In genomic region chr2:31858500-31858899, GRCm38 (mm10) we compare ENCODE assay signal across 27 mouse cellular contexts. TPM values are rescaled to one million over a fixed set of nuclear protein-coding genes. Genes with fewer than 3 reads are reported as not detected.
DNase-seq lines count a peak whose midpoint lies in the region; ATAC-seq and TF ChIP-seq lines count a peak whose summit lies in the region.
"Had no signal": no experiment of that assay in that cellular context is flagged by ENCODE, and none has a peak within 500 bp of the region (broad histone marks: within the 10 kb centered on the region; RNA-seq: fewer than 3 reads in every experiment).

No protein-coding gene starts in this region.

- DNase-seq in forebrain, embryonic 10.5 days (ENCODE audit: extremely low spot score, low spot score), result no peak
- no peak for DNase-seq in forebrain, postnatal 0 days
- no peak for DNase-seq in hindbrain, embryonic 14.5 days (ENCODE audit: low spot score)
- no peak for DNase-seq in hindbrain, embryonic 11.5 days (ENCODE audit: low spot score)
- DNase-seq in limb, embryonic 10.5 days (ENCODE audit: low spot score), result no peak
- no peak for DNase-seq in frontal cortex, postnatal 25 days (ENCODE audit: low spot score in 2 of 2)
- no peak for DNase-seq in frontal cortex, postnatal 36 days (ENCODE audit: low spot score in 2 of 2)
- DNase-seq: adrenal gland, postnatal 14 days; cerebellum, adult 2 months; gastrocnemius, postnatal 14 days; heart, adult 11 months; heart, postnatal 14 days; right cerebral cortex, postnatal 14 days; thymus, adult 2 months; thymus, postnatal 4 days had no signal

- no peak for ATAC-seq in forebrain, postnatal 0 days
- ATAC-seq in hindbrain, embryonic 14.5 days (ENCODE audit: low FRiP score), result 0 out of 2 replicates have a peak, but pooled peaks have one; percentile 32
- ATAC-seq in hindbrain, embryonic 11.5 days (ENCODE audit: low FRiP score), result no peak
- ATAC-seq in midbrain, embryonic 15.5 days (replicated peaks), result 0 out of 2 replicates have a peak, but pooled peaks have one; percentile 51
- ATAC-seq: hindbrain, embryonic 16.5 days; intestine, postnatal 0 days; lung, postnatal 0 days had no signal

- peak overlapping the region; percentile 29 for H3K4me3 ChIP-seq in forebrain, embryonic 10.5 days
- no peak overlapping the region for H3K4me3 ChIP-seq in forebrain, postnatal 0 days (ENCODE audit: low read depth, low read length)
- no peak overlapping the region for H3K4me3 ChIP-seq in hindbrain, embryonic 14.5 days (replicated peaks; ENCODE audit: low read length)
- no peak overlapping the region for H3K4me3 ChIP-seq in hindbrain, embryonic 11.5 days (ENCODE audit: low read depth, low read length)
- peak overlapping the region; percentile 23; the same call in 1 of the 2 replicates for H3K4me3 ChIP-seq in limb, embryonic 10.5 days
- H3K4me3 ChIP-seq in midbrain, embryonic 15.5 days, result no peak overlapping the region
- H3K4me3 ChIP-seq: heart, embryonic 13.5 days; neural tube, embryonic 15.5 days had no signal

- H3K27me3 ChIP-seq in forebrain, embryonic 10.5 days (ENCODE audit: poor library complexity, severe bottlenecking), result peaks cover 53% of the 10 kb centered on the region
- no peaks in the 10 kb centered on the region for H3K27me3 ChIP-seq in forebrain, postnatal 0 days (ENCODE audit: insufficient read depth, low read length)
- H3K27me3 ChIP-seq in hindbrain, embryonic 14.5 days (ENCODE audit: control insufficient read depth, insufficient read depth, low read length), result no peaks in the 10 kb centered on the region; the same call in 1 of the 2 replicates
- H3K27me3 ChIP-seq in hindbrain, embryonic 11.5 days (ENCODE audit: control insufficient read depth, insufficient read depth, low read length), result no peaks in the 10 kb centered on the region
- H3K27me3 ChIP-seq in limb, embryonic 10.5 days (ENCODE audit: low read depth, poor library complexity, severe bottlenecking), result peaks cover 33% of the 10 kb centered on the region
- H3K27me3 ChIP-seq in midbrain, embryonic 15.5 days (replicated peaks), result no peaks in the 10 kb centered on the region

- no peak overlapping the region for H3K4me2 ChIP-seq in forebrain, postnatal 0 days (ENCODE audit: low read depth)
- 0 out of 2 replicates have a peak overlapping the region, but pooled peaks have one; percentile 6 for H3K4me2 ChIP-seq in hindbrain, embryonic 14.5 days (replicated peaks)
- no peak overlapping the region for H3K4me2 ChIP-seq in hindbrain, embryonic 11.5 days (replicated peaks; ENCODE audit: low read depth, low read length)
- H3K4me2 ChIP-seq in midbrain, embryonic 15.5 days, result peak overlapping the region; percentile 11; the same call in 1 of the 2 replicates
- H3K4me2 ChIP-seq: heart, embryonic 13.5 days; neural tube, embryonic 15.5 days had no signal

- H3K9me3 ChIP-seq in forebrain, embryonic 10.5 days, result no peaks in the 10 kb centered on the region
- no peaks in the 10 kb centered on the region for H3K9me3 ChIP-seq in forebrain, postnatal 0 days (ENCODE audit: low read length)
- no peaks in the 10 kb centered on the region for H3K9me3 ChIP-seq in hindbrain, embryonic 14.5 days (ENCODE audit: control insufficient read depth, low read length)
- no peaks in the 10 kb centered on the region for H3K9me3 ChIP-seq in hindbrain, embryonic 11.5 days (ENCODE audit: control insufficient read depth, low read length)
- H3K9me3 ChIP-seq in limb, embryonic 10.5 days (replicated peaks), result no peaks in the 10 kb centered on the region
- H3K9me3 ChIP-seq in midbrain, embryonic 15.5 days, result no peaks in the 10 kb centered on the region
- H3K9me3 ChIP-seq: heart, embryonic 13.5 days; neural tube, embryonic 15.5 days had no signal

- TF ChIP-seq CTCF in forebrain, postnatal 0 days (IDR thresholded peaks at IDR 0.05; ENCODE audit: low read depth), result no peak

- WGBS in forebrain, embryonic 10.5 days, result 8% methylated on average over 12 of the region's 12 CpGs
- 20% methylated on average over 12 of the region's 12 CpGs for WGBS in forebrain, postnatal 0 days
- WGBS in hindbrain, embryonic 14.5 days, result 14% methylated on average over 12 of the region's 12 CpGs
- WGBS in hindbrain, embryonic 11.5 days, result 19% methylated on average over 12 of the region's 12 CpGs
- 14% methylated on average over 12 of the region's 12 CpGs for WGBS in limb, embryonic 10.5 days
- 10% methylated on average over 12 of the region's 12 CpGs for WGBS in midbrain, embryonic 15.5 days

- no peak overlapping the region for H3K9ac ChIP-seq in forebrain, postnatal 0 days
- no peak overlapping the region for H3K9ac ChIP-seq in hindbrain, embryonic 14.5 days
- H3K9ac ChIP-seq in hindbrain, embryonic 11.5 days (ENCODE audit: low read depth, low read length), result no peak overlapping the region
- no peak overlapping the region for H3K9ac ChIP-seq in midbrain, embryonic 15.5 days
- H3K9ac ChIP-seq: heart, embryonic 13.5 days; neural tube, embryonic 15.5 days had no signal

- H3K27ac ChIP-seq in forebrain, embryonic 10.5 days, result peak overlapping the region; percentile 51
- no peak overlapping the region for H3K27ac ChIP-seq in forebrain, postnatal 0 days (ENCODE audit: low read depth, low read length)
- H3K27ac ChIP-seq in hindbrain, embryonic 14.5 days, result no peak overlapping the region
- H3K27ac ChIP-seq in hindbrain, embryonic 11.5 days (ENCODE audit: low read depth, low read length), result no peak overlapping the region
- H3K27ac ChIP-seq in limb, embryonic 10.5 days, result peak overlapping the region; percentile 10; the same call in 1 of the 2 replicates
- peak overlapping the region; percentile 53 for H3K27ac ChIP-seq in midbrain, embryonic 15.5 days
- H3K27ac ChIP-seq: heart, embryonic 13.5 days; neural tube, embryonic 15.5 days; stomach, postnatal 0 days had no signal

- no peaks in the 10 kb centered on the region for H3K36me3 ChIP-seq in forebrain, embryonic 10.5 days (replicated peaks)
- no peaks in the 10 kb centered on the region for H3K36me3 ChIP-seq in forebrain, postnatal 0 days (ENCODE audit: insufficient read depth)
- no peaks in the 10 kb centered on the region for H3K36me3 ChIP-seq in hindbrain, embryonic 14.5 days (replicated peaks; ENCODE audit: control insufficient read depth, insufficient read depth)
- no peaks in the 10 kb centered on the region for H3K36me3 ChIP-seq in hindbrain, embryonic 11.5 days (ENCODE audit: control insufficient read depth, insufficient read depth, low read length)
- H3K36me3 ChIP-seq in limb, embryonic 10.5 days, result no peaks in the 10 kb centered on the region
- H3K36me3 ChIP-seq in midbrain, embryonic 15.5 days (replicated peaks), result no peaks in the 10 kb centered on the region
- H3K36me3 ChIP-seq: heart, embryonic 13.5 days; neural tube, embryonic 15.5 days had no signal

- H3K4me1 ChIP-seq in forebrain, embryonic 10.5 days, result peaks cover 45% of the 10 kb centered on the region
- H3K4me1 ChIP-seq in forebrain, postnatal 0 days (ENCODE audit: insufficient read depth), result peaks cover 6% of the 10 kb centered on the region; the same call in 1 of the 2 replicates
- peaks cover 25% of the 10 kb centered on the region for H3K4me1 ChIP-seq in hindbrain, embryonic 14.5 days (replicated peaks; ENCODE audit: control insufficient read depth, insufficient read depth, low read length)
- 0 out of 2 replicates have a peak, but pooled peaks cover 15% of the 10 kb centered on the region for H3K4me1 ChIP-seq in hindbrain, embryonic 11.5 days (replicated peaks; ENCODE audit: control insufficient read depth, insufficient read depth, low read length)
- H3K4me1 ChIP-seq in limb, embryonic 10.5 days, result peaks cover 59% of the 10 kb centered on the region
- H3K4me1 ChIP-seq in midbrain, embryonic 15.5 days, result peaks cover 31% of the 10 kb centered on the region

RNA-seq across cellular contexts. Expression of gene Fibcd1, which starts 12.7 kb away (rescaled TPM):
- polyA plus RNA-seq in forebrain, embryonic 10.5 days (2016; fragmentation: Nextera tagmentation; extraction: Ambion mirVana), result 0.07 and 0.19 TPM in 2 replicates
- total RNA-seq in forebrain, postnatal 0 days (2014; rRNA removed), result 8.9 and 12.7 TPM in 2 replicates
- polyA plus RNA-seq in forebrain, postnatal 0 days (2015; fragmentation: Nextera tagmentation; extraction: Ambion mirVana), result 5.7 and 8.5 TPM in 2 replicates
- 5.0 and 5.6 TPM in 2 replicates for polyA plus RNA-seq in hindbrain, embryonic 14.5 days (2014; fragmentation: Nextera tagmentation; extraction: Ambion mirVana)
- 0.74 and 0.91 TPM in 2 replicates for polyA plus RNA-seq in hindbrain, embryonic 11.5 days (2014; fragmentation: Nextera tagmentation; extraction: Ambion mirVana)
- 0.04 and 0.13 TPM in 2 replicates for polyA plus RNA-seq in limb, embryonic 10.5 days (2016; fragmentation: Nextera tagmentation; extraction: Ambion mirVana)
- polyA plus RNA-seq in midbrain, embryonic 15.5 days (2015; fragmentation: Nextera tagmentation; extraction: Ambion mirVana), result 19.6 and 20.2 TPM in 2 replicates
- total RNA-seq: gastrocnemius, postnatal 14 days; liver, adult 2 months had no signal
- polyA plus RNA-seq: heart, embryonic 13.5 days; liver, adult 2 months had no signal

RNA-seq across cellular contexts. Expression of gene Lamc3, which starts 28.6 kb away (rescaled TPM):
- 4.9 and 6.8 TPM in 2 replicates for polyA plus RNA-seq in forebrain, embryonic 10.5 days (2016; fragmentation: Nextera tagmentation; extraction: Ambion mirVana)
- 6.2 and 11.0 TPM in 2 replicates for total RNA-seq in forebrain, postnatal 0 days (2014; rRNA removed)
- 1.9 and 2.5 TPM in 2 replicates for polyA plus RNA-seq in forebrain, postnatal 0 days (2015; fragmentation: Nextera tagmentation; extraction: Ambion mirVana)
- polyA plus RNA-seq in hindbrain, embryonic 14.5 days (2014; fragmentation: Nextera tagmentation; extraction: Ambion mirVana), result 4.9 and 6.1 TPM in 2 replicates
- polyA plus RNA-seq in hindbrain, embryonic 11.5 days (2014; fragmentation: Nextera tagmentation; extraction: Ambion mirVana), result 4.8 and 5.0 TPM in 2 replicates
- polyA plus RNA-seq in limb, embryonic 10.5 days (2016; fragmentation: Nextera tagmentation; extraction: Ambion mirVana), result 0.15 and 0.16 TPM in 2 replicates
- polyA plus RNA-seq in midbrain, embryonic 15.5 days (2015; fragmentation: Nextera tagmentation; extraction: Ambion mirVana), result 6.2 and 6.8 TPM in 2 replicates

RNA-seq across cellular contexts. Expression of gene Qrfp, which starts 48.1 kb away (rescaled TPM):
- polyA plus RNA-seq in forebrain, embryonic 10.5 days (2016; fragmentation: Nextera tagmentation; extraction: Ambion mirVana), result 0.09 and 0.14 TPM in 2 replicates
- total RNA-seq in forebrain, postnatal 0 days (2014; rRNA removed), result 0.08 and 0.19 TPM in 2 replicates
- 0.06 TPM in 1 of 2 replicates, not detected in the other for polyA plus RNA-seq in forebrain, postnatal 0 days (2015; fragmentation: Nextera tagmentation; extraction: Ambion mirVana)
- not detected in 2 replicates for polyA plus RNA-seq in hindbrain, embryonic 14.5 days (2014; fragmentation: Nextera tagmentation; extraction: Ambion mirVana)
- polyA plus RNA-seq in hindbrain, embryonic 11.5 days (2014; fragmentation: Nextera tagmentation; extraction: Ambion mirVana), result 0.08 and 0.28 TPM in 2 replicates
- polyA plus RNA-seq in limb, embryonic 10.5 days (2016; fragmentation: Nextera tagmentation; extraction: Ambion mirVana), result 0.06 and 0.23 TPM in 2 replicates
- 0.05 and 0.09 TPM in 2 replicates for polyA plus RNA-seq in midbrain, embryonic 15.5 days (2015; fragmentation: Nextera tagmentation; extraction: Ambion mirVana)
- total RNA-seq: adrenal gland, postnatal 14 days; gastrocnemius, postnatal 14 days; heart, postnatal 14 days; layer of hippocampus, postnatal 10 days; left cerebral cortex, adult 8-10 months; liver, adult 2 months had no signal
- polyA plus RNA-seq: cerebellum, adult 2 months; frontal cortex, adult 2 months; hindbrain, embryonic 16.5 days; kidney, embryonic 14.5 days; liver, adult 2 months; neural tube, embryonic 15.5 days had no signal

Comparison
In these comparisons a context has a peak if more than half of its experiments do, and no peak if none do; other contexts are left out.
1. H3K27ac ChIP-seq: peak in forebrain, embryonic 10.5 days (single experiment), limb, embryonic 10.5 days (single experiment) and midbrain, embryonic 15.5 days (single experiment); none in forebrain, postnatal 0 days (single experiment), hindbrain, embryonic 14.5 days (single experiment) and hindbrain, embryonic 11.5 days (single experiment).
2. H3K4me3 ChIP-seq: peak in forebrain, embryonic 10.5 days (single experiment) and limb, embryonic 10.5 days (single experiment); none in forebrain, postnatal 0 days (single experiment), hindbrain, embryonic 14.5 days (single experiment), hindbrain, embryonic 11.5 days (single experiment) and midbrain, embryonic 15.5 days (single experiment).
3. ATAC-seq: peak in hindbrain, embryonic 14.5 days (single experiment) and midbrain, embryonic 15.5 days (single experiment); none in forebrain, postnatal 0 days (single experiment) and hindbrain, embryonic 11.5 days (single experiment).
4. H3K4me2 ChIP-seq: peak in hindbrain, embryonic 14.5 days (single experiment) and midbrain, embryonic 15.5 days (single experiment); none in forebrain, postnatal 0 days (single experiment) and hindbrain, embryonic 11.5 days (single experiment).